ENCODE assay signal across 9 mouse cellular contexts in genomic region chr15:85822011-85822359, GRCm38 (mm10). TPM values are rescaled to one million over a fixed set of nuclear protein-coding genes. Genes with fewer than 3 reads are reported as not detected.
DNase-seq lines count a peak whose midpoint lies in the region; ATAC-seq lines count a peak whose summit lies in the region.
"Had no signal": no experiment of that assay in that cellular context is flagged by ENCODE, and none has a peak within 500 bp of the region (broad histone marks: within the 10 kb centered on the region; RNA-seq: fewer than 3 reads in every experiment).

No protein-coding gene starts in this region.

- no peak for DNase-seq in heart, embryonic 10.5 days (ENCODE audit: low spot score)
- DNase-seq in heart, adult 11 months = no peak
- DNase-seq in ZHBTc4 (ENCODE audit: low read depth, low spot score) = peak; percentile 59
- DNase-seq in mesoderm, embryonic 11.5 days (ENCODE audit: low read depth, low spot score) = peak; percentile 19
- DNase-seq in right cerebral cortex, postnatal 4 days = no peak
- no peak for DNase-seq in adipocyte (ENCODE audit: low spot score)
- no peak for DNase-seq in right cerebral cortex, adult 18-20 months

- H3K36me3 ChIP-seq in heart, embryonic 10.5 days = no peaks in the 10 kb centered on the region
- H3K36me3 ChIP-seq in hindbrain, embryonic 12.5 days = no peaks in the 10 kb centered on the region
- H3K36me3 ChIP-seq: G1E had no signal

- peaks cover 19% of the 10 kb centered on the region for H3K4me1 ChIP-seq in heart, embryonic 10.5 days
- H3K4me1 ChIP-seq in hindbrain, embryonic 12.5 days = peaks cover 11% of the 10 kb centered on the region

- H3K9ac ChIP-seq in hindbrain, embryonic 12.5 days = peak overlapping the region; percentile 68

- no peaks in the 10 kb centered on the region for H3K9me3 ChIP-seq in heart, embryonic 10.5 days
- no peaks in the 10 kb centered on the region; the same call in 1 of the 2 replicates for H3K9me3 ChIP-seq in hindbrain, embryonic 12.5 days (replicated peaks)

- peak overlapping the region; percentile 98 for H3K4me2 ChIP-seq in hindbrain, embryonic 12.5 days (replicated peaks)

- peaks cover 38% of the 10 kb centered on the region for H3K27me3 ChIP-seq in heart, embryonic 10.5 days (ENCODE audit: insufficient read depth, poor library complexity, severe bottlenecking)
- peaks cover 28% of the 10 kb centered on the region for H3K27me3 ChIP-seq in hindbrain, embryonic 12.5 days

- peak overlapping the region; percentile 78 for H3K4me3 ChIP-seq in heart, embryonic 10.5 days
- peak overlapping the region; percentile 57 for H3K4me3 ChIP-seq in hindbrain, embryonic 12.5 days

- no peak for ATAC-seq in hindbrain, embryonic 12.5 days (ENCODE audit: low FRiP score)

- 13% methylated on average over 4 of the region's 4 CpGs for WGBS in heart, embryonic 10.5 days
- 10% methylated on average over 4 of the region's 4 CpGs for WGBS in hindbrain, embryonic 12.5 days

- peak overlapping the region; percentile 89 for H3K27ac ChIP-seq in heart, embryonic 10.5 days
- no peak overlapping the region for H3K27ac ChIP-seq in hindbrain, embryonic 12.5 days

RNA-seq across cellular contexts. Expression of gene Pkdrej, which starts 0.5 kb away (rescaled TPM):
- 0.05 and 0.13 TPM in 2 replicates for polyA plus RNA-seq in heart, embryonic 10.5 days (2016; fragmentation: Nextera tagmentation; extraction: Ambion mirVana)
- polyA plus RNA-seq in hindbrain, embryonic 12.5 days (2016; fragmentation: Nextera tagmentation; extraction: Ambion mirVana) = 0.12 TPM in 1 of 2 replicates, not detected in the other
- polyA plus RNA-seq: G1E had no signal

RNA-seq across cellular contexts. Expression of gene Ttc38, which starts 10.1 kb away (rescaled TPM):
- 2.6 and 3.5 TPM in 2 replicates for polyA plus RNA-seq in heart, embryonic 10.5 days (2016; fragmentation: Nextera tagmentation; extraction: Ambion mirVana)
- 3.9 and 6.3 TPM in 2 replicates for polyA plus RNA-seq in hindbrain, embryonic 12.5 days (2016; fragmentation: Nextera tagmentation; extraction: Ambion mirVana)

RNA-seq across cellular contexts. Expression of gene Cdpf1, which starts 10.5 kb away (rescaled TPM):
- 50.9 and 54.2 TPM in 2 replicates for polyA plus RNA-seq in heart, embryonic 10.5 days (2016; fragmentation: Nextera tagmentation; extraction: Ambion mirVana)
- 16.8 and 17.8 TPM in 2 replicates for polyA plus RNA-seq in hindbrain, embryonic 12.5 days (2016; fragmentation: Nextera tagmentation; extraction: Ambion mirVana)

RNA-seq across cellular contexts. Expression of gene Gtse1, which starts 37.6 kb away (rescaled TPM):
- polyA plus RNA-seq in heart, embryonic 10.5 days (2016; fragmentation: Nextera tagmentation; extraction: Ambion mirVana) = 40.0 and 40.6 TPM in 2 replicates
- polyA plus RNA-seq in hindbrain, embryonic 12.5 days (2016; fragmentation: Nextera tagmentation; extraction: Ambion mirVana) = 23.4 and 24.8 TPM in 2 replicates

RNA-seq across cellular contexts. Expression of gene Trmu, which starts 57.1 kb away (rescaled TPM):
- 34.4 and 36.5 TPM in 2 replicates for polyA plus RNA-seq in heart, embryonic 10.5 days (2016; fragmentation: Nextera tagmentation; extraction: Ambion mirVana)
- polyA plus RNA-seq in hindbrain, embryonic 12.5 days (2016; fragmentation: Nextera tagmentation; extraction: Ambion mirVana) = 42.6 and 47.0 TPM in 2 replicates

Comparison
In these comparisons a context has a peak if more than half of its experiments do, and no peak if none do; other contexts are left out.
1. DNase-seq: peak in ZHBTc4 (single experiment) and mesoderm, embryonic 11.5 days (single experiment); none in heart, embryonic 10.5 days (single experiment), heart, adult 11 months (single experiment), right cerebral cortex, postnatal 4 days (single experiment), adipocyte (single experiment) and right cerebral cortex, adult 18-20 months (single experiment).